Mouse (Mus musculus): ENCODE data around the gene Eri3. TPM values are rescaled to one million over a fixed set of nuclear protein-coding genes. Genes with fewer than 3 reads are reported as not detected.

The Eri3 gene
- polyA plus RNA-seq (2012; fragmentation: generic; extraction: Trizol) = 97.2 TPM

DNA sequence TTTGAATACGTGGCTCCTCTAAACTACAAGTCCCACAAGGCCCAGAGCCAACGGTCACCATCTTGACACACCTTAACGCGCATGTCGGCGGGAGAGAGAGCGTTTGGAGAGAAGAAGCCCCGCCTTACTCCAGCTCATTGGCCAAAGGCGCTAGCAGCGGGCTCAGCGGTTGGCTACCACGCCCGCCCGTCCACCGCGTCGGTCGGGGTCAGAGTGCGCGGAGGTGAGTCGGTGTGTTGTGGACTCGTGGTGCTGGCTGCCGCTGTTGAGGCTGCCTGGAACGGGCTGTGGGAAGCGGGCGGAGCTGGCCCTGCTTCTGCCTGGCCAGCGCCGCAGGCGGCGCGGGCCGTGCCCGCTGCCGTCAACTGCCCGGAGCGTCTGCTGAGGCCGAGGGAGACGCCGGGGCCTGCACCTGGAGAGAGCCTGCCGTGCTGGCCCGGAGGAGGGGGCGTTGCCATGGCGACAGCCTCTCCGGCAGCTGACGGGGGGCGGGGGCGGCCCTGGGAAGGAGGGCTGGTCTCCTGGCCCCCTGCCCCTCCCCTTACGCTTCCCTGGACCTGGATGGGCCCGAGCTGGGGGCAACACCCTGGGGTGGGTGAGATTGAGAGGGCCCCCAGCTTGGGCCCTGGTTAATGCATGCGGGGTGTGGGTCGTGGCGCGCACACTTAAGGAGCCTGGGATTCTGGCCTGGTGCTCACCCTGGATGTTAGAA lies at the start of gene Eri3:
Gene Eri3, plus strand, starts transcription at position 226 of the 712 bp plus-strand sequence.
- peak in 1 of 3 experiments; percentile 43 for TF ChIP-seq MYOD1 (IDR thresholded peaks at IDR 0.05; ENCODE audit: control insufficient read depth in 1 of 3, insufficient read length in 2 of 3, low read depth in 2 of 3)
- no peak for TF ChIP-seq MAX (IDR thresholded peaks at IDR 0.05; ENCODE audit: low read depth)
- TF ChIP-seq TCF12 (IDR thresholded peaks at IDR 0.05; ENCODE audit: insufficient read depth, poor library complexity, severe bottlenecking) = no peak
- peak; percentile 86 for TF ChIP-seq POLR2A (IDR thresholded peaks at IDR 0.05; ENCODE audit: insufficient read length, low read depth)
- no peak for TF ChIP-seq USF1 (IDR thresholded peaks at IDR 0.05; ENCODE audit: low read depth)
- no peak for TF ChIP-seq E2F4 (IDR thresholded peaks at IDR 0.05; ENCODE audit: insufficient read depth)
- no peak for TF ChIP-seq TCF3 (IDR thresholded peaks at IDR 0.05; ENCODE audit: insufficient read length, low read depth)
- TF ChIP-seq REST (IDR thresholded peaks at IDR 0.05; ENCODE audit: insufficient read depth, insufficient read length) = no peak
- no peak for TF ChIP-seq CEBPB (IDR thresholded peaks at IDR 0.05; ENCODE audit: insufficient read depth, poor library complexity, severe bottlenecking)
- peak; percentile 86 for TF ChIP-seq POLR2AphosphoS2 (IDR thresholded peaks at IDR 0.05; ENCODE audit: insufficient read length, low read depth)
- TF ChIP-seq MYOG (IDR thresholded peaks at IDR 0.05; ENCODE audit: control insufficient read depth in 1 of 3, insufficient read depth in 1 of 3, insufficient read length in 2 of 3, low read depth in 2 of 3) = no peak
- peak; percentile 5 for TF ChIP-seq SRF (IDR thresholded peaks at IDR 0.05; ENCODE audit: control insufficient read depth, insufficient read length, low read depth)
- Histone ChIP-seq H3K4me2 (ENCODE audit: low read depth) (peak within 1 kb of the TSS; percentile 81), H3ac (ENCODE audit: control insufficient read depth, insufficient read length) (peak within 1 kb of the TSS; percentile 56), H3K79me2 (ENCODE audit: control insufficient read depth, insufficient read depth) (peaks cover 40% of the 10 kb centered on the region), H3K4me3 (peak within 1 kb of the TSS; percentile 42), H3K27me3 (ENCODE audit: control insufficient read depth, insufficient read depth, insufficient read length) (no peaks in the 10 kb centered on the region), H3K36me3 (ENCODE audit: control insufficient read depth, insufficient read depth) (no peaks in the 10 kb centered on the region)

DNA sequence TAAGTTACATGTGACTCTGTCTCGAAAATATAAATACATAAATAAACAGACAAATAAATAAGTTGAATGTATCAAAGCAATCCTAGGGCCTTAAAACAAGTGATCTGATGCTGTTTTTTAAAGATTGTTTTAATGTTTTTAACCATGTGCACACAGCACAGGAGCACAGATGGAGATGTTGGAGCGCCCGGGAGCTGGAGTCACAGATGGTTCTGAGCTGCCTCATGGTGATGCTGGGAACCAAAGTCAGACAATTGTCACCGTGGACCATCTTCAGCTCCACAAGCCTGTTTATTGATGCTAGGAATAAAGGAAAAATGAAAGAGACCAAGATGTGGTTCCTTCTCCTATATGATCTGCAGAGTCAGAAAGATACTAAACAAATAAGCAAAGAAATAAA lies 31.9 kb upstream of the Eri3 start:
- Histone ChIP-seq H3K4me3 (no peak overlapping the region), H3K27me3 (ENCODE audit: control insufficient read depth, insufficient read depth, insufficient read length) (peaks cover 21% of the 10 kb centered on the region), H3K36me3 (ENCODE audit: control insufficient read depth, insufficient read depth) (no peaks in the 10 kb centered on the region), H3K4me2 (ENCODE audit: low read depth) (no peak overlapping the region), H3K79me2 (ENCODE audit: control insufficient read depth, insufficient read depth) (no peaks in the 10 kb centered on the region), H3ac (ENCODE audit: control insufficient read depth, insufficient read length) (no peak overlapping the region)
- no peak for TF ChIP-seq MYOG (IDR thresholded peaks at IDR 0.05; ENCODE audit: control insufficient read depth in 1 of 3, insufficient read depth in 1 of 3, insufficient read length in 2 of 3, low read depth in 2 of 3)
- TF ChIP-seq POLR2A (IDR thresholded peaks at IDR 0.05; ENCODE audit: insufficient read length, low read depth) = no peak
- TF ChIP-seq TCF12 (IDR thresholded peaks at IDR 0.05; ENCODE audit: insufficient read depth, poor library complexity, severe bottlenecking) = no peak
- no peak for TF ChIP-seq CEBPB (IDR thresholded peaks at IDR 0.05; ENCODE audit: insufficient read depth, poor library complexity, severe bottlenecking)
- TF ChIP-seq REST (IDR thresholded peaks at IDR 0.05; ENCODE audit: insufficient read depth, insufficient read length) = no peak

DNA sequence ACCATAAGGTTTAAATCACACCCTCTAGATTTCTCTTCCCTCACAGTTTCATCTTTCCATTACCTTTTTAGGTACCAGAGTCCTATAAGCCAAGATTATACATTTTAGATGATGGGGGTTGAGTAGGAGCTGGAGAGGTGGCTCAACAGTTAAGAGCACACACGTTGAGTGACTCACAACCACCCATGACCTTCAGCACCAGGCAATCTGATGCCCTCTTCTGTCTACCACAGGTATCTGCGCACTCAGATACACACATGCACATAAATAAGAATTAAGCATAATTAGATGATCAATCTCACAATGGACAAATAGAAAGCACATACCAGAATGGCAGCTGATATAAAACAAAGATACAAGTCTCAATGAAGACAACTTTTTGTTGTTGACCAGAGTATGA lies 28.8 kb upstream of the Eri3 start:
- Histone ChIP-seq H3K79me2 (ENCODE audit: control insufficient read depth, insufficient read depth) (no peaks in the 10 kb centered on the region), H3K36me3 (ENCODE audit: control insufficient read depth, insufficient read depth) (no peaks in the 10 kb centered on the region), H3K27me3 (ENCODE audit: control insufficient read depth, insufficient read depth, insufficient read length) (peaks cover 42% of the 10 kb centered on the region), H3K4me3 (no peak overlapping the region), H3K4me2 (ENCODE audit: low read depth) (no peak overlapping the region), H3ac (ENCODE audit: control insufficient read depth, insufficient read length) (no peak overlapping the region)
- TF ChIP-seq MYOD1 (IDR thresholded peaks at IDR 0.05; ENCODE audit: control insufficient read depth in 1 of 3, insufficient read length in 2 of 3, low read depth in 2 of 3) (no peak), TCF12 (IDR thresholded peaks at IDR 0.05; ENCODE audit: insufficient read depth, poor library complexity, severe bottlenecking) (no peak), USF1 (IDR thresholded peaks at IDR 0.05; ENCODE audit: low read depth) (no peak), CEBPB (IDR thresholded peaks at IDR 0.05; ENCODE audit: insufficient read depth, poor library complexity, severe bottlenecking) (no peak), E2F4 (IDR thresholded peaks at IDR 0.05; ENCODE audit: insufficient read depth) (no peak), MYOG (IDR thresholded peaks at IDR 0.05; ENCODE audit: control insufficient read depth in 1 of 3, insufficient read depth in 1 of 3, insufficient read length in 2 of 3, low read depth in 2 of 3) (no peak), SRF (IDR thresholded peaks at IDR 0.05; ENCODE audit: control insufficient read depth, insufficient read length, low read depth) (no peak), POLR2A (IDR thresholded peaks at IDR 0.05; ENCODE audit: insufficient read length, low read depth) (no peak)

DNA sequence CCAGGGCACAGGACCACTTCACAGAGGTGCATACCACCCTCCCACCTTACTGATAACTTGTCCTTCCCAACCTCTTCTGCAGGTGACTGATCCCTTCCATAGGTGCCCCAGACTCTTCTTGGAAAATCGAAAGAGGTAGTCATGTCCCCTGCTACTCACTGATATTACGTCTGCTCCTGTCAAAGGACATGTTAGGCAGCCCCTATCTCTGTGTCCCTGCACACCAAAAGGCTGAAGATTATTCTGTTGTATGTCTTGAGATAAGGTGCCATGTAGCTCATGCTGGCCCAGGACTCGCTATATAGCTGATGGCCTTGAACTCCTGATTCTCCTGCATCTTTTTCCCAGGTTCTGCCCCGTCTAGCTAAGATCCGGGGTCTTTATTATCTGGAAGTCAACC lies 24.2 kb upstream of the Eri3 start:
- no peaks in the 10 kb centered on the region for H3K79me2 ChIP-seq (ENCODE audit: control insufficient read depth, insufficient read depth)
- no peak overlapping the region for H3ac ChIP-seq (ENCODE audit: control insufficient read depth, insufficient read length)
- no peak for TF ChIP-seq E2F4 (IDR thresholded peaks at IDR 0.05; ENCODE audit: insufficient read depth)
- TF ChIP-seq SRF (IDR thresholded peaks at IDR 0.05; ENCODE audit: control insufficient read depth, insufficient read length, low read depth) = no peak
- no peak for TF ChIP-seq MYOG (IDR thresholded peaks at IDR 0.05; ENCODE audit: control insufficient read depth in 1 of 3, insufficient read depth in 1 of 3, insufficient read length in 2 of 3, low read depth in 2 of 3)
- no peak for TF ChIP-seq MYOD1 (IDR thresholded peaks at IDR 0.05; ENCODE audit: control insufficient read depth in 1 of 3, insufficient read length in 2 of 3, low read depth in 2 of 3)
- no peak for TF ChIP-seq POLR2A (IDR thresholded peaks at IDR 0.05; ENCODE audit: insufficient read length, low read depth)
- TF ChIP-seq USF1 (IDR thresholded peaks at IDR 0.05; ENCODE audit: low read depth) = no peak
- no peak for TF ChIP-seq POLR2AphosphoS2 (IDR thresholded peaks at IDR 0.05; ENCODE audit: insufficient read length, low read depth)
- TF ChIP-seq MAX (IDR thresholded peaks at IDR 0.05; ENCODE audit: low read depth) = no peak
- no peak for TF ChIP-seq REST (IDR thresholded peaks at IDR 0.05; ENCODE audit: insufficient read depth, insufficient read length)
- no peak for TF ChIP-seq TCF12 (IDR thresholded peaks at IDR 0.05; ENCODE audit: insufficient read depth, poor library complexity, severe bottlenecking)
- no peak for TF ChIP-seq TCF3 (IDR thresholded peaks at IDR 0.05; ENCODE audit: insufficient read length, low read depth)
- TF ChIP-seq CEBPB (IDR thresholded peaks at IDR 0.05; ENCODE audit: insufficient read depth, poor library complexity, severe bottlenecking) = no peak
- no peaks in the 10 kb centered on the region for H3K36me3 ChIP-seq (ENCODE audit: control insufficient read depth, insufficient read depth)
- peaks cover 74% of the 10 kb centered on the region for H3K27me3 ChIP-seq (ENCODE audit: control insufficient read depth, insufficient read depth, insufficient read length)
- no peak overlapping the region for H3K4me3 ChIP-seq
- no peak overlapping the region for H3K4me2 ChIP-seq (ENCODE audit: low read depth)

All from myocyte (in vitro differentiated cells).